Mouse (Mus musculus) limb, embryonic 14.5 days (tissue): ENCODE measurements around the gene Dhrs7c. TPM values are rescaled to one million over a fixed set of nuclear protein-coding genes. Genes with fewer than 3 reads are reported as not detected.

Source experiments
- ATAC-seq: fragments of 200-750 bp; cut with Nextera tagmentation; 2 replicates; pipeline ENCODE4 v1.8.0; 2017; ENCODE audit warnings: low read depth, moderate number of reproducible peaks, moderate TSS enrichment; ENCODE audit not compliant: low FRiP score
- DNase-seq: peaks from one replicate; pipeline ENCODE4 v3.0.0-alpha.2; 2015; ENCODE audit warnings: low spot score
- H3K27ac ChIP-seq: fragments of 300-500 bp; sonication (generic); replicated peaks from 2 replicates; pipeline ENCODE4 v1.5.1; 2014; ENCODE audit warnings: low read depth, mild to moderate bottlenecking, low read length, moderate library complexity, mixed read lengths
- H3K27me3 ChIP-seq: fragments of 300-500 bp; sonication (generic); 2 replicates; pipeline ENCODE4 v1.6.1; 2014; ENCODE audit warnings: low read length, mixed read lengths; ENCODE audit not compliant: control insufficient read depth, insufficient read depth
- H3K36me3 ChIP-seq: fragments of 300-500 bp; sonication (generic); 2 replicates; pipeline ENCODE4 v1.6.1; 2014; ENCODE audit warnings: mild to moderate bottlenecking, low read length, moderate library complexity, mixed read lengths; ENCODE audit not compliant: control insufficient read depth, insufficient read depth
- H3K4me1 ChIP-seq: fragments of 300-500 bp; sonication (generic); 2 replicates; pipeline ENCODE4 v1.6.1; 2014; ENCODE audit warnings: antibody characterized with exemption, low read length, mixed read lengths; ENCODE audit not compliant: control insufficient read depth, insufficient read depth
- H3K4me2 ChIP-seq: fragments of 300-500 bp; sonication (generic); replicated peaks from 2 replicates; pipeline ENCODE4 v1.6.1; 2014; ENCODE audit warnings: low read depth, mild to moderate bottlenecking, low read length, moderate library complexity; ENCODE audit not compliant: severe bottlenecking
- H3K4me3 ChIP-seq: fragments of 300-500 bp; sonication (generic); replicated peaks from 2 replicates; pipeline ENCODE4 v1.5.1; 2014; ENCODE audit warnings: low read length
- H3K9ac ChIP-seq: fragments of 300-500 bp; sonication (generic); 2 replicates; pipeline ENCODE4 v1.6.1; 2014; ENCODE audit warnings: mild to moderate bottlenecking, low read depth, low read length, moderate library complexity; ENCODE audit not compliant: severe bottlenecking
- H3K9me3 ChIP-seq: fragments of 300-500 bp; sonication (generic); 2 replicates; pipeline ENCODE4 v1.6.1; 2016; ENCODE audit warnings: low read length; ENCODE audit not compliant: control insufficient read depth
- POLR2A ChIP-seq: fragments of 200-500 bp; IDR thresholded peaks from 2 replicates; pipeline ENCODE4 v1.8.0; 2012; ENCODE audit warnings: inconsistent platforms, mild to moderate bottlenecking, moderate library complexity, borderline replicate concordance; ENCODE audit not compliant: insufficient read depth, insufficient read length; ENCODE audit errors: extremely low read depth
- WGBS: fragments of 180-500 bp; shearing (Covaris S2); extraction: QIAGEN DNeasy Blood & Tissue Kit; methylation state at CpG from one replicate; pipeline ENCODE4 v1.1.7; 2014; 5-methylcytosine and 5-hydroxymethylcytosine counted together
- polyA plus RNA-seq, 2 experiments: library from polyadenylated mRNA; depleted of rRNA in 1 of 2; stranded (reverse) in 1 of 2; unstranded in 1 of 2; fragments of >200 nt; fragmentation: Nextera tagmentation in 1 of 2; extraction: Ambion mirVana in 1 of 2; gene quantifications; 2 replicates each; pipeline versions ENCODE4 v1.2.1 to v1.2.3; 2012 to 2014

Gene Dhrs7c
- polyA plus RNA-seq, 2 experiments = 12.1 to 14.7 TPM

DNA sequence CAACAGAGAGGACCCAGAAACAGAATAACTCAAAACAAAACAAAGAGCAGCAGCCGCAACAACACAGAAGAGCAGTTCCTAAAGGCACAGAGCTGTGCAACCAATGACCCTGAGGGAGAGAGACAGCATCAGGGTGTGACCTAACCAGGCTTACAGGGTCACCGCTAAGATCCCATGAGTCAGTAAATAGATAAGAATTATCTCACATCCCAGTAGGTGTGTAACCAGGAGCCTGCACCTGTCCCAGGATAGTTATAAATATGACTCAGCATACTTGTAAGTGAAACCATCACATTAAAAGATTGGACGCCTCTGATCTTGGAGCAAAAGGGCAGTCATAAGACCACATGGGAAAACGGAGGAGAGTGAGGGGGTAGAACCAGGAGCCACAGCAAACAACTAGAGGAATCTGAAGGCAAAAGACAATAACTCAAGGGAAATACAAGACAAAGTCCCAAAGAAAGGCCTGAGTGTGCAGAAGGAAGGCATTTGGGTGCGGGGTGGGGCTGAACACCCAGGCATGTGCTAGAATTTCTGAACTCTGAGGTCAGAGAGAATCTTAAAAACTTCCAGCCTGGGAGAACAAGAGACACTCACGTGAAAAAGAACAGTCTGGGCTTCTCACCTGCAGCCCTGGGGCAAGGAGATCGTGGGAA is 62.9 kb downstream of the Dhrs7c start:
- Histone ChIP-seq H3K4me2 (no peak overlapping the region), H3K4me1 (no peaks in the 10 kb centered on the region), H3K9me3 (no peaks in the 10 kb centered on the region), H3K27me3 (no peaks in the 10 kb centered on the region), H3K27ac (no peak overlapping the region), H3K4me3 (no peak overlapping the region), H3K36me3 (no peaks in the 10 kb centered on the region), H3K9ac (no peak overlapping the region)
- ATAC-seq = no peak
- no peak for DNase-seq
- no peak for TF ChIP-seq POLR2A
- WGBS = 54% methylated on average over 7 of the region's 7 CpGs

GRCm38 (mm10) chr11:67861399-67861838 is 63.4 kb downstream of the Dhrs7c start:
- H3K4me2 ChIP-seq = no peak overlapping the region

DNA sequence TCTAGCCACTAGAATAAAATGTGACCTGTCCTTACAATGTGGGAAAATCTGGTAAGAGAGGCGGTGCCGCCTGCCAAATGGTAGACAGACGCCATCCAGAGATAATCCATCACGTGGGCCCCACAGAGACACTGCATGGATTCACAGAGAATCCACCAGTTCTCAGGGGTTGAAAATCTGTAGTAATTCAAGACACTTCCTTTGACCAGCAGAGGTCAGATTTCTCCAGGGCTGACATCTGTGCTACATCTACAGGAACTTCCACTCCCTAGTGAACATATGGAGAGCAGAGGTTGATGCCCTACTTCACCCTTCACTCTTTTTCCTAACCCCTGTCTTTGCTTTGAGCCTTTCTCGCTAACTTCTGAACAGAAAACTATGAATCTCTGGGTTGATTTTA is 67.1 kb downstream of the Dhrs7c start:
- H3K27ac ChIP-seq = no peak overlapping the region
- no peak overlapping the region for H3K4me2 ChIP-seq
- H3K4me1 ChIP-seq = no peaks in the 10 kb centered on the region
- H3K36me3 ChIP-seq = no peaks in the 10 kb centered on the region
- TF ChIP-seq POLR2A = no peak
- no peak for DNase-seq
- no peaks in the 10 kb centered on the region for H3K27me3 ChIP-seq
- H3K4me3 ChIP-seq = no peak overlapping the region
- 67% methylated on average over 5 of the region's 5 CpGs for WGBS
- H3K9me3 ChIP-seq = no peaks in the 10 kb centered on the region
- ATAC-seq = no peak
- H3K9ac ChIP-seq = no peak overlapping the region

More at GRCm38 (mm10) chr11:67861399-67861838, 63.4 kb downstream of the Dhrs7c start:
- 7% methylated on average over 7 of the region's 7 CpGs for WGBS
- ATAC-seq (no peak), DNase-seq (no peak)
- no peaks in the 10 kb centered on the region for H3K9me3 ChIP-seq
- no peak overlapping the region for H3K27ac ChIP-seq
- H3K36me3 ChIP-seq = no peaks in the 10 kb centered on the region
- no peaks in the 10 kb centered on the region for H3K27me3 ChIP-seq
- no peak overlapping the region for H3K4me3 ChIP-seq
- H3K4me1 ChIP-seq = no peaks in the 10 kb centered on the region
- no peak overlapping the region for H3K9ac ChIP-seq
- no peak for TF ChIP-seq POLR2A

Other genes starting within 250 kb of the Dhrs7c start
- 0.09 and 0.11 TPM in 2 replicates for gene Rcvrn, start 102.9 kb upstream of the Dhrs7c start, polyA plus RNA-seq (2012; rRNA removed)
- gene Rcvrn, start 102.9 kb upstream of the Dhrs7c start, polyA plus RNA-seq (2014; fragmentation: Nextera tagmentation; extraction: Ambion mirVana) = not detected in 2 replicates
- gene Glp2r, start 27.0 kb upstream of the Dhrs7c start, polyA plus RNA-seq (2012; rRNA removed) = 0.03 TPM in 1 of 2 replicates, not detected in the other
- gene Glp2r, start 27.0 kb upstream of the Dhrs7c start, polyA plus RNA-seq (2014; fragmentation: Nextera tagmentation; extraction: Ambion mirVana) = 0.14 TPM in 1 of 2 replicates, not detected in the other
- not detected in 2 replicates for gene Gsg1l2, start 23.6 kb upstream of the Dhrs7c start, polyA plus RNA-seq (2012; rRNA removed)
- not detected in 2 replicates for gene Gsg1l2, start 23.6 kb upstream of the Dhrs7c start, polyA plus RNA-seq (2014; fragmentation: Nextera tagmentation; extraction: Ambion mirVana)
- 1.9 and 2.0 TPM in 2 replicates for gene Usp43, start 124.0 kb downstream of the Dhrs7c start, polyA plus RNA-seq (2012; rRNA removed)
- gene Usp43, start 124.0 kb downstream of the Dhrs7c start, polyA plus RNA-seq (2014; fragmentation: Nextera tagmentation; extraction: Ambion mirVana) = 1.7 and 1.8 TPM in 2 replicates
- 1.3 and 1.5 TPM in 2 replicates for gene Cfap52, start 167.5 kb downstream of the Dhrs7c start, polyA plus RNA-seq (2012; rRNA removed)
- gene Cfap52, start 167.5 kb downstream of the Dhrs7c start, polyA plus RNA-seq (2014; fragmentation: Nextera tagmentation; extraction: Ambion mirVana) = 0.97 and 1.0 TPM in 2 replicates
- 14.6 and 23.3 TPM in 2 replicates for gene Stx8, start 168.0 kb downstream of the Dhrs7c start, polyA plus RNA-seq (2012; rRNA removed)
- gene Stx8, start 168.0 kb downstream of the Dhrs7c start, polyA plus RNA-seq (2014; fragmentation: Nextera tagmentation; extraction: Ambion mirVana) = 62.1 and 65.3 TPM in 2 replicates